Mouse (Mus musculus): ENCODE results near the gene Cyp27b1. TPM values are rescaled to one million over a fixed set of nuclear protein-coding genes. Genes with fewer than 3 reads are reported as not detected.
A peak's percentile ranks its signal among the peaks of the same experiment; 100 is the strongest.
"Not testable (repeated sequence)": the region's sequence is repeated elsewhere in the genome, so short reads cannot be mapped to it uniquely, and the experiment has no call there.

Gene Cyp27b1
- total RNA-seq, 2 experiments from 2014 or later = 0.22 to 0.29 TPM

DNA sequence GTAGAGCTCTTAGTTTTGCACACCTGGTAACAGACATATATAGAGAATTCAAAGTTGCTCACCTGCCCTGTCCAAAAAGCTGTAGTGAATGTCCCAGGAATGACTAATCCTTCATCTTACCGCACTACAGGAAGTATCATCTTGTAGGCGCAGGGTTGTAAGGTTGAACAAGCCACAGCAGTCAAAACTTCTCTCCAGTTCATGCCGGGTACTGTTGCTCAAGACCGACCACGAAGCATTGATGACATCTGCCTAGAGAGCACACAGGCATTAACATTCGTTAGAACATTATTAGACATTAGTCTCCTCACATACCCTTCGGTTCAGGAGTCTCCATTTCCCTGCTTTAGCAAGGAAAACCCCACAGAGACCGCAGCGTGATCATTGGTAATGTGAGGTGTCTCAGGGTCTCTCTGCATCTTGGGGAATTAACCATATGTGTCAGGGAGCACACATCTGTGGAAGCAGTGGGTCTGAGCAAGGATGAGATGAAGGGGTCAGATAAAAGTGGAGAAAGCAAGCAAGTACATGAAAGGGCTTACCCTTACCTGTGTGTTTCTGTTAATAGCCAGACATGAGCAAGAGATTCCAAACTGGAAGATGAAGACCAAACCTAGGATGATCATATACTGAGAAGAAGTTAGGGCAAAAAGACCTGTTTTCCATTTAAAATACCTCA lies 20.4 kb downstream of the Cyp27b1 start:
- no peak for DNase-seq
- intact Hi-C loops (cut with DNase I) = no loop called here

DNA sequence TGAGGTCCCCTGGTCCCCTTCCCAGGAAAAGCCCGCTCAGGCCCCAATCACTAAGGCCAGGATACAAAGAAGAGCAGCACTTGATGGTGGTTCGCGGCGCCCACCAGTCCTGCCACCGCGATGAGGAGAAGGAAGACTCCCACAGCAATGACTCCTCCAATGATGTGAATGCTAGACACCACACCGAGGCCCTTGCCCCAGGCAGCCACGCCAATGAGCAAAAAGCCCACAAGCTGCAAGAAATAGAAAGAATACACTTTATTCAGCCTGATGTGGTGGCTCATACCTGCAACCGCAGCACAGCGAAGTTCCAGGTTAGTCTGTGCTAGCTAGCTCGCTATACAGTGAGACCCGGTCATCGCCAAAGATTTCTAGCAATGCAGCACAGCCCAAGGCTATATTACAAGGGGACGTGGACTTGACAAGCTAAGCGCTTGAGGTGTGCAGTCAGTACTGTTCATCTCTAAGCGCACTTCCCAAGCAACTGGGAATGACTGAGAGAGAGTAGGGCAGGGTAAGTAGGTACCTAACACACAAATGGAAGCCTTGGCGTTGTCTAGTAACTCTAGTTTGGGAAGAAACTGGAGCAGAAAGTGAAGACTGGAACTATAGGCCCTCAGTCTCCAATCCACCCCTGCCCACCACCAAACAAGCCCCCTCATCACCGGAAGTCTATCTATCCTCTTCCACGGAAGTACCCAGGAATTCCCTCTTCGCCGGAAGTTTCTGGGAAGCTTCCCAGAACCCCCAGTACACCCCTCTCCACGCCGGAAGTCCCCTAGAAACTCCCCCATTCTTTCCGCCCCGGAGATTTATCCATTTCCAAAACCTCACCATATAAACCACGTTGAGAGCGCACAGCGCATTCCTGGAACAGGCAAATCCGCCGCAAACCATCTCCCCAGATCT lies 21.5 kb downstream of the Cyp27b1 start:
- intact Hi-C loops (cut with DNase I) = no loop called here

DNA sequence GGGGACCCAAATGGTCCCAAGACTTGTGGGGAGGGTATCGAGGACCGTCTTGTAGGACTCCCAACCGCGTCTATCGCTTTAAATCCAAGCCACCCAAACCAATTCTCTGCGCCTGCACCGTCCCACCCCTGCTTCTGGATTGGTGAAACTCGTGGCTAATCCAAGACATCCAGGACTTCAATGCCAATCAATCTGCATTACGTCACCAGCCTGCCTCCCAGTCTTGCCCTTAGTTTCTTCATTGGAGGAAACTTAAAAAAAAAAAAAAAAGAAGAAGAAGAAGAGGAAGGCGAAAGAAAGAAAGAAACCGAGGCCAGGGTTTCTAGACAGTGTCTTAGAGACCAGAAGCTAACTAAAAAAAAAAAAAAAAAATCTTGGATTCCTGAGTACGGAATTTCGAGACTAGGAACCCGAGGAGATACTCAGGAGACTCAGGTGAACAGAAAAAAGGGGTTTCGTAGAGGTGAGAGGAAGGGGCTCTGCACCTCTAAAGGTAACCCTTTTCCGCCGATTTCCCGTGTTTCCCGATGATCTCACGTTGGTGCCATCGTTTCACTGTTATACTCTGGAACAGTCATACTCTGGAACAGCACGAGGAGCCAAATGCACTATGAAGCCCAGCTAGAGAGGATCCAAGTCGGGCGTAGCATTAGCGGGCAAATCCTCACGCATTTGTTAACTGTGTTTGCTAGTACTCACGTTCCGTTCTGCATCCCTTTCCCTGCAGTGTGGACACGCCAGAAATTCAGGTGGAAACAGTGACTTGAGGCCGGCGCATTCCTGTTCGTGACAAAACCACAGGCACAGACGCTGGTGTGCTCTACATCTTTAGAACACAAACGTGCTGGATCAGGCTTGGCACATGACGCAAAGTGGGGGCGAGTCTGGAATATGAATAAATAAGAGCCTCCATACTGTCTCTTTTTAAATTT lies 22.4 kb downstream of the Cyp27b1 start, which contains the start of gene Tspan31:
Gene Tspan31 (minus strand): TSS at position 75 of the 932 bp plus-strand sequence.
- peak; percentile 93 to 95 for DNase-seq
- intact Hi-C loops (cut with DNase I) = no loop called here

More for the DNA sequence above, 21.5 kb downstream of the Cyp27b1 start:
- DNase-seq = no peak

DNA sequence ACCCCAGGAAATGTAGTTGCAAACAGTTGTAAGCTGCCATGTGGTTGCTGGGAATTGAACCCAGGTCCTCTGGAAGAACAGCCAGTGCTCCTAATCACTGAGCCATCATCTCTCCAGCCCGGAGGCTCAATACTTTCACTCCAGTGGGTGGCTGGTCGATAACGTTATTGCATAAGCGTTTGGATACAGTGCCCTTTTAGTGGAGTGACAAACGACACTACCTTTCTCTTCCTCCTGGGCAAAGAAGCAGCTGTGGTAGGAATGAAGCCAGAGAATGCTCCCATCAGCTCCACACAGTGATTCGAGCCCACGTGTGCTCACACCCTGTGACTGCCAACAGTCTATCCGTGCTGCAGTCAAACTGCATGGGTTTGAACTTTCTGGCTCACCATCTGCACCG lies 23.2 kb downstream of the Cyp27b1 start:
- DNase-seq = no peak
- intact Hi-C loops (cut with DNase I) = no loop called here

DNA sequence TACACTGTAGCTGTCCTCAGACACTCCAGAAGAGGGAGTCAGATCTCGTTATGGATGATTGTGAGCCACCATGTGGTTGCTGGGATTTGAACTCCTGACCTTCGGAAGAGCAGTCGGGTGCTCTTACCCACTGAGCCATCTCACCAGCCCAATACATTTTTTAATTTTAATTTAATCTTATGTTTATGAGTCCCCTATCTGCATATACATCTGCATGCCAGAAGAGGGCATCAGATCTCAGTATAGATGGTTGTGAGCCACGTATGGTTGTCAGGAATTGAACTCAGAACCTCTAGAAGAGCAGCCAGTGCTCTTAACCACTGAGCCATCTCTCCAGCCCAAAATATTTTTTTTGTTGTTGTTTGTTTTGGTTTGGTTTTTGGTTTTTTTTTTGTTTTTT lies 24.2 kb downstream of the Cyp27b1 start:
- DNase-seq; intact Hi-C loops (cut with DNase I): not testable (repeated sequence)

DNA sequence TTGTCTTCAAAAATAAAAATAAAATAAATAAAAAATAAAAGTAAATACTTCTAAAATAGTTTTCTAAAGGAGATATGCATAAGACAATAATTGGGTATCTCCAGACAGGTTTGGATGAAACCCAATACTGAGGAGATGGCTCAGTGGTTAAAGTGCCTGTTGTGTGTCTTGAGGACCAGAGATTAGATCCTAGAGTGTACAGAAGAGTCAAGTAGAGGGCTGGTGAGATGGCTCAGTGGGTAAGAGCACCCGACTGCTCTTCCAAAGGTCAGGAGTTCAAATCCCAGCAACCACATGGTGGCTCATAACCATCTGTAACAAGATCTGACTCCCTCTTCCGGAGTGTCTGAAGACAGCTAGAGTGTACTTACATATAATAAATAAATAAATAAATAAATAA lies 24.9 kb downstream of the Cyp27b1 start:
- intact Hi-C loops (cut with DNase I); DNase-seq: not testable (repeated sequence)

DNA sequence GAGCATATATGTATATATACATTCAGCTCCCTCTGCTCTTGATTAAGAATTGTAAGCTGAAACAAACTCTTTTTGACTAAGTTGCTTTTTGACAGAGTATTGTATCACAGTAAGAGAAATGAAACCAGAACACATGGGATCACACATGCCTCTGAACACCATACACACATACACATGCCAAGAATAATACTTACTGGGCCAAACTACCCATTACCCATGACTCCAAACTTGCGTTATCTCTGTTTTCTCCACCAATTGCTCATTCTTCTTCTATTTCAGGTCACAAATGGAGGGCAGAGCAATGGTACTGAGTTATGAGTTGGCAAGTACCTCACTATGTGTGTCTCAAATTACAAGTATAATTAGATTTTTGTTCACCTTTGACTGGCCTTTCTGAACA lies 25.9 kb downstream of the Cyp27b1 start:
- DNase-seq = no peak
- intact Hi-C loops (cut with DNase I) = no loop called here

DNA sequence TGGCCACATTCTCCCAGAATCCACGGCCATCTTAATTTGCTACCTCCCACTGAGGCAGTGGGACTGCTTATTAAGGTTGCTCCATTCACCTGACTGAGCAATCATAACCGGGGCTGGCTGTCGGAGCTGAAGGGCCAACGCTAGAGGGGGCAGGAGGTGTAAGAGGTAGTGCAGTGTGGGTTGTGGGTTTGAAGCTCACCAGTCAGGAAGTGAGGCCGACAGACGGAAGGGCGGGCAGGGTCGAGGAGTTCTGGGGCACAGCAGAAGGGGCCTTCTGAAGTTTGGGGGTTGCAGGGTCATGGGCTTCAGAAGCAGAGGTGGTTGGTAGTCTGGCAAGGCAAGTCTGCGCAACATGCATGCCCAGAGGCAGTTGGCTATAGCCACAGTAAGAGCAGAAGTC lies 27.0 kb downstream of the Cyp27b1 start, which contains the start of gene Agap2:
Gene Agap2 (plus strand): TSS at position 205 of the 400 bp plus-strand sequence.
- intact Hi-C loops (cut with DNase I) = no loop called here
- no peak for DNase-seq

DNA sequence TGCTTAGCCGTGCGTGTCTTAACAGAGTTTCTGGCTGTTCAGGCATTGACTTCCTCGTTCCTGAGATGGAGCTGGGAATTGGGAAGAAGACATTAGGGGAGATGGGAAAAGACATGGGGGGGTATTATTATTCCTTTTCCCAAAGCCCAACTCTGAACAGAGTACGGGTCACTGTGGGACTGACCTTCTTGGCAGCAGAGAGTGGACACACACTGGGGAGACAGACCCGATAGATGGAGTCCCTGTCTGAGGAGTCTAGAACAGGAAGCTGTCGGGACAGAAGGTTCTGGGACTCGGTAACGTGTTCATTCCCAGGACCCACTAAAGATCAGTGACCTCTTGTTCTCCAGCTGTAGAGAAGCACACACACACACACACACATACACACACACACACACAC lies 27.6 kb downstream of the Cyp27b1 start:
- no peak for DNase-seq
- intact Hi-C loops (cut with DNase I) = no loop called here

DNA sequence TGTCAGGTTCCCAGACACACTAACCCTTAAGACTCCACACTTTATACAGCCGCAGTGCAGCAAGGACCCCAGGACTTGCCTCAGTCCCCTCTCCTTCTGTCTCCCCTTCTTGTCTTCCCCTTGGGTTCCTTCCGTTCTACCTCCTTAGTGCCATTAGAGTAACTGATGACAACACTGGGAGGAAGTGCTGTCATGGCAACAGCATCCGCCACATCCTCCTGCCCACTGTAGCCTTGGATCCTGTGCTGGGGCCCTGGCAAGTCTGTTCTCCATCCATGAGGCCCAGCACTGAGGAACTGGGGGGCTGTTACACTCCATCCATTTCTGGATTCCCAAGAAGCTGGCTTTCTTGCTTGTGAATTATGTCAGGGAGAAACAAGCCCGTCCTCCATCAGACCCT lies 28.0 kb downstream of the Cyp27b1 start:
- intact Hi-C loops (cut with DNase I) = no loop called here
- DNase-seq = no peak

DNA sequence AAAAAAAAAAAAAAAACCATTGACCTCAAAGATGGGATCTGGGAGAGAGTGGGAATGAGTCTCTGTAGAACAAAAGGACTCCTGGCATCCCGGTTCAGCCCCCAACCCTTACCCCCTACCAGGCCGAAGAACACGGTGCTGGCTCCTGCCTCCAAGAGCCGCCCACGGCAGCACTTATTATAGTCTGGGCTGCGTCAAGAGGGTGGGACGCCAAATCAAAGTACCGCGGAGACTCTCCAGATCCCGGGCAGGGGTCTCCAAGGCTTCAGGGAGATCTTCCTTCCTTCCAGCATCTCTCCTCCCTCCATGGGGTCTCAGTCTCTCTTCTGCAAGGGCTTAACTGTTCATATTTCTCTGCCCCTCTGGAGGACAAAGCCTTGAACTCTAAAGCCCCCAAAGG lies 29.5 kb downstream of the Cyp27b1 start:
- intact Hi-C loops (cut with DNase I) = no loop called here
- DNase-seq = no peak

DNA sequence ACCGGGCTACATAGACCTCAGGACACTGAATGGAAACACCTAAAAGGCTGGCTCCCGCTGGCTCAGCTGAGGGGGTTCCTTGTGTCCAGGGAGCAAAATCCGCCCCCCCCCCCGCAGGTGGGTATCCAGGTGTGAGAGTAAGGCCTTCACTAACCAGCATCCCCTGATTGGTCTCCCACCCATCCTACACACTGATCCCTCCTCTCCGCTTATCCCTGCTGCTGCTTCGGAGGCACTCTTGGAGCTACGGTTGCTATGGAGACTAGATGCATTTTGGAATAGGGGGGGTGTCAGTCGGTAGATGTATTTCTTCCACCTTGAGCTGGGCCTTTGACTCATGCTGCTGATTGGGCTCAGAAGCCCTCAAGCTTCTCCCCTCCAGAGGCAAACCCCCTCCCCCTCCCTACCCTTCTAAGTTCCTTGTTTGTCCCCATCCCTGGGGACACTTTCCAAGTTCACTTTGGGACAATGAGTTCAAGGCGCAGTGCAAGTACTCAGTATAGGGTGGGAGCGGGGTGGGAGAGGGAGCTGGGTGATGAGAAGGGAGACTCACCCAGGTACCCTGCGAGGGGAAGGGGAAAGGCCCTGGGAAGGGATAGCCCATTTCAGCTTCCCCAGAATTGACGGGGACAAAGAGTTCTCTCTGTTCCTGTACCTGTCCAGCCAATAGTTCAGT lies 30.1 kb downstream of the Cyp27b1 start:
- intact Hi-C loops (cut with DNase I) = no loop called here

DNA sequence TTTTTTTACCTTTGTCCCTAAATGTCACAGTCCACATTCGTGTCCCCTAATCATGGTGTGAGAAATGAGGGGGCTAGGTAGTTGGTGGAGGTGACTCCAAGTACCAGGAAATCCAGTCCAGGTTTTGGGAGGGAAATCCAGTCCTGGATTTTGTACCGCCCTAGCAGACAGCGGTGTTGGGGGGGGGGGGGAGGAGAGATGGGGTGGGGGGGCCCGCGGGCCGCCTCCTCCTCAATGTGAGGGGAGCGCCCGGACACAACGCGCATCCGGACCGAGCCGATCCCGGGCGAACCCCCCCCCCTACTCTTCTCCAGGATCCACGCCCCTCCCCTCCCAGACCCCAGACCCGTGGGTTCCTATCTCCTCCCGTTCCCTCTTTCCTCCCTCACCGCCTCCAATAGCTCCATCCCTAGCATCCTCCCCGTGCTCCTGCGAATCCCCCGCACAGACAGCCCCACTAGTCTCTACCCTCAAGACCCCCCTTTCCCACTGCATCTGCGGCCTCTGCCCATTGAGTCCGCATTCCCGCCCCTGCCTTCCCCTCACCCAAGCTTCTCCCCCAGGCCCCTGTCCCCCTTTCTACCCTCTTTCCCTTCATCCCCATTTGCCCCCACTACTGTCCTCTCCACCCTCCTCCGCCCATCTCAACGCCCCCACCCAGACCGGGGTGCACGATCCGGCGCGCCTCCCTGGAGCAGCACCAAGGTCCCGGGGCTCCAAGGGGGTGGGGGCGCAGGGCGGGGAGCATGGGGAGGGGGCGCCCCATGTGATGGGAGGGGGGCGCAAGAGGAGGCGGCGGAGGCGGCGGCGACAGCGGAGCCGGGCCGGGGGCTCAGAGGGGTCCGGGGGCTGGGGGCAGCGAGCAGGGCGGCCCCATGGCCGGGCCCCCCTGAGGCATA lies 30.9 kb downstream of the Cyp27b1 start:
- intact Hi-C loops (cut with DNase I) = no loop called here

More for the DNA sequence above, 30.1 kb downstream of the Cyp27b1 start:
- no peak for DNase-seq

DNA sequence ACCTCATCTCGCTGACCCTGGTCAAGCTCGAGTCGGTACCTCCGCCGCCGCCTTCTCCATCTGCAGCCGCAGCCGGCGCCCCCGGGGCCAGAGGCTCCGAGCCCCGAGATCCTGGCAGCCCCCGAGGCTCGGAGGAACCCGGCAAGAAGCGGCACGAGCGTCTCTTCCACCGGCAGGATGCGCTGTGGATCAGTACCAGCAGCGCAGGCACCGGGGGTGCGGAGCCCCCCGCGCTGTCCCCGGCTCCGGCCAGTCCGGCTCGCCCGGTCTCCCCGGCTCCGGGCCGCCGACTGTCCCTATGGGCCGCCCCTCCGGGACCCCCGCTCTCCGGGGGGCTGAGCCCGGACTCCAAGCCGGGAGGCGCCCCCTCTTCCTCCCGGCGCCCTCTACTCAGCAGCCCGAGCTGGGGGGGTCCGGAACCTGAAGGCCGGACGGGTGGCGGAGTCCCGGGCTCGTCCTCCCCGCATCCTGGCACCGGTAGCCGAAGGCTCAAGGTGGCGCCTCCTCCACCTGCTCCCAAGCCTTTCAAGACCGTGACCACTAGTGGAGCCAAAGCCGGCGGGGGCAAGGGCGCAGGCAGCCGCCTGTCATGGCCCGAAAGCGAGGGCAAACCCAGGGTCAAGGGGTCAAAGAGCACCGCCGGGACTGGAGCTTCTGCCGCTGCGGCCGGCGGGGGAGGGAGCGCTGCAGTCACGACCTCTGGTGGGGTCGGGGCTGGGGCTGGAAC lies 31.8 kb downstream of the Cyp27b1 start:
- intact Hi-C loops (cut with DNase I) = no loop called here
- DNase-seq = peak in 1 of 2 experiments; percentile 41

More for the DNA sequence above, 30.9 kb downstream of the Cyp27b1 start:
- peak in 1 of 2 experiments; percentile 67 for DNase-seq

DNA sequence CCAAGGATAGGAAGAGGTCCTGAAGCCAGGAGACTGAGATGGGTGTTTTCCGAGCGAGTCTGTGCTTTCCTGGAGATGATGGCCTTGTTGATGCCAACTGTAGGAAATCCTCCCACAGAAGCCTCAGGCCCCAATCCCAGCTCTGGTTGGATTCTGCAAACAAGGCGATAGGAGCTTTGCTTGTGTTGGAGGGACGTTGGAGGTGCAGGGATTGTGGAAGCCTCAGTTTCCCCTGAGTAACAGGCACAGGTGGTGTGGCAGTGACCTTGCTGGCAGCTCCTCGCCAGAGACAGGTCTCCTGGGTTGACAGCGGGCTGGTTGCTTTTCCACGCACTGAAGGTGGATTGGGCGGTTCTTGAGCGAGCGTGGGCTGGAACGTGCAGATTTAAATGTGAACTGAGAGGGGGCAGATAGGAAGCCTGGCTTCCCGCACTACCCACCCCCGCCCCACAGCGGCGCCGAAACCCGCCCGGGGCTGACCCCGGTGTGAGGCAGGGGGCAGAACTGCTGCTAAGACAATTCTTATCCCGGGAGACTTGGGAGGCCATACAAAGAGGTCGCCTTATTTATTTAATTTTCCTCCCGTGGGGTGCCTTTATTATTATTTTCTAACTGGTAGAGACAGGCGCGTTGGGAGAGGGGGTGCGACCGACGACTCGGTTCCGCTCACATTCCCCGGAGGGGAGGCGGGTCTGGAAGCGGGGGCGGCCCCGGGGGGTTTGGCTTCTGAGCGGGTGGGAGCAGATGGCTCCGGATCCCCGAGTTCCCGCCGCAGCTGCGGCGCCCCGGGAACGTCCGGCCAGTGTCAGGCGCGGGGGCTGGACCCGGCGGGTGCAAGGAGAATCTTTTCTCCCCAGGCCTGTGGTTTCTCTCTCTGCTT lies 33.1 kb downstream of the Cyp27b1 start:
- DNase-seq = peak; percentile 50 to 54
- intact Hi-C loops (cut with DNase I) = no loop called here

DNA sequence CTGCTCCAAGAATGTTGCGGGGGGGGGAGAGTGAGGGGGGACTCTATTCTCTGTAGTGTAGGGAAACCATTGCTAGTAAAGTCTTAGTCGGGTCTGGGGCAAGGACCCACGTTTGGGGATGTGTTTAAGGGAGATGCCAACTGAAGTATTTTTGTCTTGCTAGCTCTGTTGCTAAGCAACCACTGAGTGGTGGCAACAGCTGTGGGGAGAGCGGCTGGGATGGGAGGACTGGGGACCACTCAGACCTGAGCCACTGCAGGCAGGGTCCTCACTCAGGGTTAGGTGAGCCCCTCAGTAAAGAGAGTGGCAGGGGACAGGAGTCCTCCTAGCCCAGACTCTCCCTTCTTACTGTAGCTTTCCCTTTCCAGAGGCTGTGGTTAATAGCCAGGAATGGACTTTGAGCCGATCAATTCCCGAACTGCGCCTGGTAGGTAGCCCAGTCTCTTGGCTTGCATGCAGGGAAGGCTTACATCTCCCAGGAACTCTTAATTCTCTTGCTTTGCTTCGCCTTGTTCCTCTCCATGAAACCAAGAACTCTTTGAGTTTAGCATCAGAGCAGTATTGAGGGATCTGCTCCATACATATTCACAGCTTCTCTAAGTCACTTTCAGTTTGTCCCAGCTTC lies 34.1 kb downstream of the Cyp27b1 start:
- intact Hi-C loops (cut with DNase I) = no loop called here
- DNase-seq = no peak
